Mouse (Mus musculus): ENCODE data around the gene Adora3. TPM values are rescaled to one million over a fixed set of nuclear protein-coding genes. Genes with fewer than 3 reads are reported as not detected.

Adora3 gene
- polyA plus RNA-seq, 1 experiment from 2014 or later, result 0.94 TPM

DNA sequence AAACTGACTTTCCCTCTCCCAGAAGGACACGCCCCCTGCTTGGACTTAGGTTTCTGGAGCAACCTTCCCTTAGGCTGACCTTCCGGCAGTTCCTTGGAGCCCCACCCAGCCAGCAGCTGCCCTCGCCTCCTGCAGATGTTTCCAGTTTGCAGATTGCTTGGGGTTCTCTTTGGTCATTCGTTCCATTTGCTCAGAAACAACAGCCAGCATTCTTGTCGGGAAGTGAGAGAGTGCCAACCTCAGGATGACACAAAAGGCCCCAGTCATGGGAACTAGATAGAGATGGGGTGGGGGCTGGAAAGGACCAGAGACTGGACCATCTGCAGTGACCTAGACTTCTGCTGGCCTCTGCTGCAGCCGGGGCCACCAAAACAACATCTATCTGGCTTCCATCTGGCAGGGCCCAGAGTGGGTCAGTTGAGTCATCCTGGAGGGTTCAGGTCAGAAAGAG lies 23.3 kb downstream of the Adora3 start:
- no peak for ATAC-seq (ENCODE audit: insufficient number of reproducible peaks, insufficient read depth, low FRiP score, low TSS enrichment, low read depth)
- 22% methylated on average over 6 of the region's 6 CpGs for WGBS
- no peaks in the 10 kb centered on the region for H3K27me3 ChIP-seq
- no peak overlapping the region for H3K9ac ChIP-seq
- no peaks in the 10 kb centered on the region for H3K9me3 ChIP-seq
- 0 out of 2 replicates have a peak overlapping the region, but pooled peaks have one; percentile 7 for H3K4me2 ChIP-seq
- H3K27ac ChIP-seq, result peak overlapping the region; percentile 28; the same call in 1 of the 2 replicates
- H3K4me1 ChIP-seq, result peaks cover 20% of the 10 kb centered on the region
- H3K4me3 ChIP-seq, result no peak overlapping the region
- H3K36me3 ChIP-seq, result no peaks in the 10 kb centered on the region

GRCm38 (mm10) chr3:105894601-105895592 lies 24.2 kb downstream of the Adora3 start:
- Histone ChIP-seq H3K27me3 (no peaks in the 10 kb centered on the region), H3K36me3 (no peaks in the 10 kb centered on the region), H3K27ac (no peak overlapping the region), H3K9ac (no peak overlapping the region), H3K4me3 (no peak overlapping the region), H3K4me2 (no peak overlapping the region), H3K9me3 (no peaks in the 10 kb centered on the region), H3K4me1 (peaks cover 20% of the 10 kb centered on the region)
- ATAC-seq (ENCODE audit: insufficient number of reproducible peaks, insufficient read depth, low FRiP score, low TSS enrichment, low read depth), result no peak
- 76% methylated on average over 23 of the region's 23 CpGs for WGBS

- Histone ChIP-seq H3K27me3 (no peaks in the 10 kb centered on the region), H3K36me3 (no peaks in the 10 kb centered on the region), H3K4me3 (no peak overlapping the region), H3K4me2 (no peak overlapping the region), H3K4me1 (peaks cover 20% of the 10 kb centered on the region), H3K9ac (no peak overlapping the region), H3K27ac (no peak overlapping the region), H3K9me3 (no peaks in the 10 kb centered on the region)
- 80% methylated on average over 3 of the region's 3 CpGs for WGBS
- ATAC-seq (ENCODE audit: insufficient number of reproducible peaks, insufficient read depth, low FRiP score, low TSS enrichment, low read depth), result no peak
Measured at GRCm38 (mm10) chr3:105896811-105897210, 26.2 kb downstream of the Adora3 start.

DNA sequence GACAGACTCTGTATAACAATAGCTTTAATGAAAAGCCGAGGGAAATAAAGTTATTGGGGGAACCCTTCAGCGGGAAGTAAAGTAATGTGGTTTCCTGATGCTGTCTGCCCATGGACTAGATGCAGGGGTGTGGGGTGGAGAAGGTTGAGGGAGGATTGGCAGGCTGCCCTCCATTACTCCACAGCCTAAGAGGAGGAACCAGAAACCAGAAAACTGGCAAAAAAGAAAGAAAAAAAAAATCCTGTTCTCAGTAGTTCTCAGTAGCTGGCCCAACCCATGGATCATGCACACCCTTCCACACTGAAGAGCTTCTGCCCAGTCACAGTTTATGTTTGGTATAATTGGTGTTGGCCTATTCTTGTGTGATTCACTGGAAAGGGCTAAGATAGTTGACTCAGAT lies 27.7 kb downstream of the Adora3 start:
- H3K27me3 ChIP-seq, result no peaks in the 10 kb centered on the region
- H3K4me3 ChIP-seq, result no peak overlapping the region
- no peak overlapping the region for H3K9ac ChIP-seq
- H3K4me1 ChIP-seq, result peaks cover 17% of the 10 kb centered on the region
- no peaks in the 10 kb centered on the region for H3K36me3 ChIP-seq
- ATAC-seq (ENCODE audit: insufficient number of reproducible peaks, insufficient read depth, low FRiP score, low TSS enrichment, low read depth), result no peak
- H3K9me3 ChIP-seq, result no peaks in the 10 kb centered on the region
- no peak overlapping the region for H3K4me2 ChIP-seq
- no peak overlapping the region for H3K27ac ChIP-seq
- WGBS, result 67% methylated on average over 2 of the region's 2 CpGs

- Histone ChIP-seq H3K4me1 (peaks cover 12% of the 10 kb centered on the region), H3K9me3 (no peaks in the 10 kb centered on the region), H3K27ac (no peak overlapping the region), H3K4me3 (no peak overlapping the region), H3K36me3 (no peaks in the 10 kb centered on the region), H3K27me3 (no peaks in the 10 kb centered on the region), H3K4me2 (no peak overlapping the region), H3K9ac (no peak overlapping the region)
- 90% methylated on average over 11 of the region's 11 CpGs for WGBS
- no peak for ATAC-seq (ENCODE audit: insufficient number of reproducible peaks, insufficient read depth, low FRiP score, low TSS enrichment, low read depth)
Measured at GRCm38 (mm10) chr3:105898861-105899260, 28.2 kb downstream of the Adora3 start.

DNA sequence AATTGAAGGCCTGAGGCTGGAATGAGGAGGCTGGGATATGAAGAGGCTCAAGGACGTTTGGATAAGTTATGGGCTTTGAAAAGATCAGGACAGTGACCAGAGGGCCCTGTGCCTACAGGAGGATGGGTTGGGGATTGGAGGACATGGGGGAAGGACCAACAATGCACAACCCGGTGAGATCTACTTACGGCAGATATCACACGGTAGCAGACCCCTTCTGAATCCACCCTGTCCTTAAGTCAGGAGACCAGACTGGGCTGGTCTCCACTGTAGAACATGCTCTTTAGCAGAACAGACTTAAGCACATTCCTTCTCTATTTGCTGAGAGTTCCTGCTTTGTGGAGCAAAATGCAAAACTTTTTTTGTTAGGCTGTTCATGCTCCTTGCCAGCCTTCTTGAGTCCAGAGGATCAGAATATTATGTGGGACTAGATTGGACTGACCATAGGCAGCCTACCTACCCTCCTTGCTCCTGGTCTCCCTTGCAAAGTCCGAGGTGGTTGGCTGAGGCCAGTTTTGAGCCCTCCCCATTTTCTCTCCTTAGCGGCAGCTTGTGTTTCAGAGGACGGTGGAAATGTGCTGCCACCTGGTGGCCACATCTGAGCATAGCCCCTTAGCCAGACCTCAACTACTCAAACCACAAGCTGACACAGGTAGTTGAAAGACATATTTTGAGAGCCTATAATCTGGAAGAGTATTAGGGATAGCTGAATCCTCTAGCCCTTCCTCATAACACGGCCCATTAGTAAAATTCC lies 28.9 kb downstream of the Adora3 start:
- WGBS, result 38% methylated on average over 8 of the region's 8 CpGs
- Histone ChIP-seq H3K27me3 (no peaks in the 10 kb centered on the region), H3K4me1 (peaks cover 5% of the 10 kb centered on the region), H3K27ac (no peak overlapping the region), H3K9me3 (no peaks in the 10 kb centered on the region), H3K4me2 (no peak overlapping the region), H3K36me3 (no peaks in the 10 kb centered on the region), H3K9ac (no peak overlapping the region), H3K4me3 (no peak overlapping the region)
- peak; percentile 54 for ATAC-seq (ENCODE audit: insufficient number of reproducible peaks, insufficient read depth, low FRiP score, low TSS enrichment, low read depth)

GRCm38 (mm10) chr3:105900266-105900665 lies 29.6 kb downstream of the Adora3 start:
- Histone ChIP-seq H3K9ac (no peak overlapping the region), H3K4me3 (no peak overlapping the region), H3K27ac (no peak overlapping the region), H3K36me3 (no peaks in the 10 kb centered on the region), H3K27me3 (no peaks in the 10 kb centered on the region), H3K9me3 (no peaks in the 10 kb centered on the region), H3K4me1 (no peaks in the 10 kb centered on the region), H3K4me2 (no peak overlapping the region)
- no peak for ATAC-seq (ENCODE audit: insufficient number of reproducible peaks, insufficient read depth, low FRiP score, low TSS enrichment, low read depth)
- 81% methylated on average over 6 of the region's 6 CpGs for WGBS

- ATAC-seq (ENCODE audit: insufficient number of reproducible peaks, insufficient read depth, low FRiP score, low TSS enrichment, low read depth), result no peak
- WGBS, result 83% methylated on average over 3 of the region's 3 CpGs
- H3K27me3 ChIP-seq, result no peaks in the 10 kb centered on the region
Measured at GRCm38 (mm10) chr3:105900716-105901115, 30.1 kb downstream of the Adora3 start.

DNA sequence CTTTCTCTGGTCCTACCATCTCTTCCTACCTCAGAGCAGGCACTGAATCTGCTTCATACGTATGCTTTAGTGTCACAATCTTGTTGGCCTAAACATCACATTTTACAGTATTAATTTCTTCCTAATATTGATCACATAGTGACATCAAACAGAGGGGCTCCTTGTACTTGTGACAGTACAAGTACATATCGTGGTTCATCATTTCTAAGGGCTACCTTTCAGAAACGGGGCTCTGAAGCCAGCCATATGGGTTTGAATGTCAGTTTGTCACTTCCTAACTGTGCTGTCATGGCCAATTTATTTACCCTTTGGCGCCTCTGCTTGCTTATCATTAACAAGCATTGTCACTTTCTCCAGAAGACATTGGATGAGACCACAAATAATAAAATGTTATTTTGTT lies 30.8 kb downstream of the Adora3 start:
- Histone ChIP-seq H3K4me3 (no peak overlapping the region), H3K27me3 (no peaks in the 10 kb centered on the region), H3K9ac (no peak overlapping the region), H3K36me3 (no peaks in the 10 kb centered on the region), H3K27ac (no peak overlapping the region), H3K9me3 (no peaks in the 10 kb centered on the region), H3K4me1 (no peaks in the 10 kb centered on the region), H3K4me2 (no peak overlapping the region)
- no peak for ATAC-seq (ENCODE audit: insufficient number of reproducible peaks, insufficient read depth, low FRiP score, low TSS enrichment, low read depth)
- WGBS, result 69% methylated on average over 4 of the region's 4 CpGs

More at GRCm38 (mm10) chr3:105900716-105901115, 30.1 kb downstream of the Adora3 start:
- H3K9me3 ChIP-seq, result no peaks in the 10 kb centered on the region
- no peaks in the 10 kb centered on the region for H3K36me3 ChIP-seq
- no peak overlapping the region for H3K4me2 ChIP-seq
- H3K27ac ChIP-seq, result no peak overlapping the region
- no peak overlapping the region for H3K9ac ChIP-seq
- H3K4me3 ChIP-seq, result no peak overlapping the region
- no peaks in the 10 kb centered on the region for H3K4me1 ChIP-seq

DNA sequence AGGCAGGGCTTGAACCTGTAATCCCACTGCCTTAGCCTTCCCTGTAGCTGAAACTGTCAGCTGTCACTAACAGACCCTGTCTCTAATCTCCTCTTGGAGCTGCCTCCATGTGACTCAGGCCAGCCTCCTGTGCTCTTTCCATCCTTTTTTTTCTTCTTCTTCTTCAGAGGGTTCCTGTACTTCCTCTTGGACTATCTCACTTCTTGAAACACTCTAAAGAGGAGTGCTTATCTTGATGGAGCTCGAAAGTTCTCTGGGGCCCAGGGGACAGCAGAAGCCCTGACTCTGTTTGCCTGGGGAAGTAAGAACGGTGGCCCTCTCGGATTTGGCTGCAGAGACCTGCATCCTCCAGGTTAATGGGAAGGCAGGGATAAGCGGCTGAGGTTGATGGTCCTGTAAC lies 33.6 kb downstream of the Adora3 start:
- no peak for ATAC-seq (ENCODE audit: insufficient number of reproducible peaks, insufficient read depth, low FRiP score, low TSS enrichment, low read depth)
- Histone ChIP-seq H3K36me3 (no peaks in the 10 kb centered on the region), H3K27ac (no peak overlapping the region), H3K27me3 (no peaks in the 10 kb centered on the region), H3K4me1 (no peaks in the 10 kb centered on the region), H3K4me2 (no peak overlapping the region), H3K9ac (no peak overlapping the region), H3K4me3 (no peak overlapping the region), H3K9me3 (no peaks in the 10 kb centered on the region)
- 70% methylated on average over 4 of the region's 4 CpGs for WGBS

DNA sequence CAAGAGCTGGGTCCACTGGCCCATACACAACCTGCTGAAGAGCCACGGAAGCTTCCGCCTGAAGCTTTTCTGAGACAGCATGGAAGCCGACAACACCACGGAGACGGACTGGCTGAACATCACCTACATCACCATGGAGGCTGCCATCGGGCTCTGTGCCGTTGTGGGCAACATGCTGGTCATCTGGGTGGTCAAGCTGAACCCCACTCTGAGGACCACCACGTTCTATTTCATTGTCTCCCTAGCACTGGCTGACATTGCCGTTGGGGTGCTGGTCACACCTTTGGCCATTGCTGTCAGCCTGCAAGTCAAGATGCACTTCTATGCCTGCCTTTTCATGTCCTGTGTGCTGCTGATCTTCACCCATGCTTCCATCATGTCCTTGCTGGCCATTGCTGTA lies 34.1 kb downstream of the Adora3 start:
- H3K27me3 ChIP-seq, result no peaks in the 10 kb centered on the region
- H3K36me3 ChIP-seq, result no peaks in the 10 kb centered on the region
- no peaks in the 10 kb centered on the region for H3K4me1 ChIP-seq
- H3K27ac ChIP-seq, result no peak overlapping the region
- no peak for ATAC-seq (ENCODE audit: insufficient number of reproducible peaks, insufficient read depth, low FRiP score, low TSS enrichment, low read depth)
- no peak overlapping the region for H3K9ac ChIP-seq
- H3K4me2 ChIP-seq, result no peak overlapping the region
- 94% methylated on average over 9 of the region's 9 CpGs for WGBS
- H3K4me3 ChIP-seq, result no peak overlapping the region
- H3K9me3 ChIP-seq, result no peaks in the 10 kb centered on the region

All from embryonic facial prominence, embryonic 13.5 days (tissue).